Mouse (Mus musculus) heart, embryonic 12.5 days (tissue): ENCODE measurements around the gene Ano8. TPM values are rescaled to one million over a fixed set of nuclear protein-coding genes. Genes with fewer than 3 reads are reported as not detected.

Source experiments
- ATAC-seq: fragments of 200-750 bp; cut with Nextera tagmentation; 2 replicates; pipeline ENCODE4 v1.8.0; 2017; ENCODE audit warnings: moderate TSS enrichment, moderate library complexity; ENCODE audit not compliant: insufficient number of reproducible peaks, low FRiP score
- H3K27ac ChIP-seq: fragments of 300-500 bp; sonication (generic); 2 replicates; pipeline ENCODE4 v1.5.1; 2016; ENCODE audit warnings: mild to moderate bottlenecking, moderate library complexity; ENCODE audit not compliant: poor library complexity, severe bottlenecking
- H3K27me3 ChIP-seq: fragments of 300-500 bp; sonication (generic); replicated peaks from 2 replicates; pipeline ENCODE4 v1.6.1; 2016; ENCODE audit warnings: mild to moderate bottlenecking, moderate library complexity
- H3K36me3 ChIP-seq: fragments of 300-500 bp; sonication (generic); 2 replicates; pipeline ENCODE4 v1.6.1; 2016; ENCODE audit warnings: mild to moderate bottlenecking, moderate library complexity
- H3K4me1 ChIP-seq: fragments of 300-500 bp; sonication (generic); replicated peaks from 2 replicates; pipeline ENCODE4 v1.6.1; 2016; ENCODE audit warnings: mild to moderate bottlenecking
- H3K4me2 ChIP-seq: fragments of 300-500 bp; sonication (generic); 2 replicates; pipeline ENCODE4 v1.6.1; 2016; ENCODE audit warnings: mild to moderate bottlenecking, moderate library complexity
- H3K4me3 ChIP-seq: fragments of 300-500 bp; sonication (generic); 2 replicates; pipeline ENCODE4 v1.5.1; 2016; ENCODE audit warnings: mild to moderate bottlenecking
- H3K9ac ChIP-seq: fragments of 300-500 bp; sonication (generic); 2 replicates; pipeline ENCODE4 v1.6.1; 2016; ENCODE audit warnings: mild to moderate bottlenecking, moderate library complexity
- H3K9me3 ChIP-seq: fragments of 300-500 bp; sonication (generic); replicated peaks from 2 replicates; pipeline ENCODE4 v1.6.1; 2016; ENCODE audit warnings: mild to moderate bottlenecking, moderate library complexity
- WGBS: fragments of 180-500 bp; shearing (Covaris S2); methylation state at CpG from one replicate; pipeline ENCODE4 v1.1.7; 2016; 5-methylcytosine and 5-hydroxymethylcytosine counted together
- polyA plus RNA-seq: library from polyadenylated mRNA; unstranded; fragments of >200 nt; fragmentation: Nextera tagmentation; extraction: Ambion mirVana; gene quantifications from 2 replicates; pipeline ENCODE4 v1.2.1, GENCODE M21; 2016

Gene Ano8
- polyA plus RNA-seq, 1 experiment from 2014 or later = 2.7 TPM

DNA sequence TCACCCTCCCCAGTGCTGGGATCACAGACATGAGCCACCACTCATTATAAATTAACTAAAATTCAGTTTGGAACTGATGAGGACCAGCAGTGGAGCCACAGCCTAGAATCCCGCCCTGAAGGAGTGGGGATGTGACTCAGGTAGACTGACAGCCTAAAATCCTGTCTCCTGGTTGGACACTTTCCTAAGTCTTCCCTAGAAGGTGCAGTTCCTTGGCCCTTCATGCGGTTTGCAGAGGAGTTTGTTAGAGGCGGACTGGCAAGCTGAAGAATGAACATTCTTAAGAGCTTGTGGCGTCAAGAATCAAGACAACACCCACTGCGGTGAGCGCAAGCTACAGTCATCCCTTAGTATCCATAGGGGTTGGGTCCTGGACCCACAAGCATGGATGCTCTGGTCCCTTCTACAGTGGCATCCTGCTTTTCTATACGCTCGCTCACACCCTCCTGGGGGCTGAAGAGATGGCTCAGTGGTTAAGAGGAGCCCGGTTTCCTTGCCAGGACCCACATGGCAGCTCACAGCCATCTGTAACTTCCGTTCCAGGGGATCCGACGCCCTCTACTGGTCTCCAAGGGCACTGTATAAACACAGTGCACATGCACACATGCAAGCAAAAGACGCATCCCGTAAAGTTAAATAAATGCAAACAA is 8.4 kb downstream of the Ano8 start:
- peak overlapping the region; percentile 86; the same call in 1 of the 2 replicates for H3K9ac ChIP-seq
- H3K4me3 ChIP-seq = peak overlapping the region; percentile 78
- no peaks in the 10 kb centered on the region for H3K9me3 ChIP-seq
- no peak for ATAC-seq
- H3K27me3 ChIP-seq = peaks cover 48% of the 10 kb centered on the region
- H3K27ac ChIP-seq = no peak overlapping the region; the same call in 1 of the 2 replicates
- peak overlapping the region; percentile 92 for H3K4me2 ChIP-seq
- 37% methylated on average over 14 of the region's 14 CpGs for WGBS
- peaks cover 16% of the 10 kb centered on the region for H3K4me1 ChIP-seq
- H3K36me3 ChIP-seq = peaks cover 41% of the 10 kb centered on the region

GRCm38 (mm10) chr8:71476099-71476940 is 9.4 kb downstream of the Ano8 start:
- H3K27me3 ChIP-seq = peaks cover 38% of the 10 kb centered on the region

DNA sequence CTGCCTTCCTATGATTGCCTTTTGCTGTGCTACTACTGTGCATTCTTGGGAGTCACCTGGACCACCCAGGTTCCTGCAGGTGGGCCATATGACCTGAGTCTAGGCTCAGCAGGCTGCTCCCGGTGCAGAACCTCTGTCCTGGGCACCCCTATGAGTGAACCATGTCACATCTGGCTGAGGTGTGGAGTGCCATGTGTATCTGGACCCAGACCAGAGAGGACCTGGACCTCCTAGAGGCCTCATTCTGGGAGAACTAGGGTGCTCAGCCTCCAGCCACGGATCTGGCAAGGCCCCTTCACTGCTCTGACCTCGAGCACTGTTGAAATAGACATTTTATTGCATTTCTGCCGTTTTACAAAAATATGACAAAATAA is 10.1 kb downstream of the Ano8 start:
- peak overlapping the region; percentile 78 for H3K4me3 ChIP-seq
- ATAC-seq = peak; percentile 19; the same call in 1 of the 2 replicates
- H3K9me3 ChIP-seq = no peaks in the 10 kb centered on the region
- 23% methylated on average over 4 of the region's 4 CpGs for WGBS
- H3K4me1 ChIP-seq = peaks cover 18% of the 10 kb centered on the region
- peak overlapping the region; percentile 92 for H3K4me2 ChIP-seq
- peaks cover 58% of the 10 kb centered on the region for H3K36me3 ChIP-seq
- H3K27me3 ChIP-seq = peaks cover 32% of the 10 kb centered on the region
- H3K9ac ChIP-seq = peak overlapping the region; percentile 86
- H3K27ac ChIP-seq = peak overlapping the region; percentile 80

More at GRCm38 (mm10) chr8:71476099-71476940, 9.4 kb downstream of the Ano8 start:
- Histone ChIP-seq H3K9ac (peak overlapping the region; percentile 86), H3K4me2 (peak overlapping the region; percentile 92), H3K36me3 (peaks cover 51% of the 10 kb centered on the region), H3K4me3 (peak overlapping the region; percentile 78), H3K4me1 (peaks cover 16% of the 10 kb centered on the region), H3K9me3 (no peaks in the 10 kb centered on the region), H3K27ac (peak overlapping the region; percentile 80)
- WGBS = 1% methylated on average over 117 of the region's 121 CpGs
- peak; percentile 81 for ATAC-seq

DNA sequence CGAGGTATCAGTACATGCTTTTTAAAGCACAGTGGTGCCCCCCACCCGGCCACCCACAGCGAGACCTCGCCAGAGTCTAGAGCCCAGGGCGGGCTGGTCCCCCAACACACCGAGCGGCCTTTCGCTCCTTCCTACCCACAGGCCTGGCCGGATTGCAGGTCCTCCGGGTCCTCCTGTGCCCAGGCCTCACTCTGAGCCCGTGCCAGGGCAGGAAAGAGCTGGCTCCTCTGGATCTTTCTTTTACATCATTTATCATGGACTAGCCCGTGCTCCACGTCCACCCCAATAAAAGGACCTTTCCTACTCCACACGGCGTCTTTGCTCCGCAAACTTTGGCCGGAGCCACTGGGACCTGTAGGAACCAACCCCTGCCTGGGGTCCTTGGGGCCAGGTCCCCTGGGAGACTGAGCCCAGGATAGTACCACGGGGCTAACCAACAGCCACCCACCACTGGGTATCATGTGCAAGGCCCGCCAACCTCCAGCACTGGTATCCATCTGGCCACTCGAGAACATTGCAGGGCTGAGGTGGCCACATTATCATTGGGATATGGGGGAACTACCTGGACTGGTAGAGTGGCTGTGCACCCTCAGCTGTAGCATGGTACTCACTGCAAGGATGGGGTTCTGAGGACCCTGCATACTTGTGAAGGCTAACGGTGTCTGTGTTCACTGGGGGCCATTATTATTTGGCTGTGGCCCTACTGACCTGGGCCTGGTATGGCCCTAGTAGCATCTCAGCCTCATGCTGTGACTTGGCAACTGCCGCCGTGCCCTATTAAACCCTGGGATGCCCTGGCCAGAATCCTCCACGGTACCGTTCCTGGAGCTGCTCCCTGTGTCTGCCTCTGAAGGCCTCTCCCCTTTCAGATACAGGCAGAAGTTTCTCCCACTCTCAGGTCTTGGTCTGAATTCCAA is 10.7 kb downstream of the Ano8 start:
- 88% methylated on average over 25 of the region's 25 CpGs for WGBS
- peaks cover 55% of the 10 kb centered on the region for H3K36me3 ChIP-seq
- H3K27ac ChIP-seq = no peak overlapping the region; the same call in 1 of the 2 replicates
- no peak overlapping the region for H3K9ac ChIP-seq
- no peak overlapping the region; the same call in 1 of the 2 replicates for H3K4me3 ChIP-seq
- H3K9me3 ChIP-seq = no peaks in the 10 kb centered on the region
- H3K4me2 ChIP-seq = peak overlapping the region; percentile 92; the same call in 1 of the 2 replicates
- H3K27me3 ChIP-seq = peaks cover 25% of the 10 kb centered on the region
- ATAC-seq = no peak
- peaks cover 25% of the 10 kb centered on the region for H3K4me1 ChIP-seq

GRCm38 (mm10) chr8:71474344-71474743 is 11.4 kb downstream of the Ano8 start:
- Histone ChIP-seq H3K4me3 (no peak overlapping the region), H3K9ac (no peak overlapping the region), H3K9me3 (no peaks in the 10 kb centered on the region), H3K27ac (no peak overlapping the region), H3K4me2 (no peak overlapping the region), H3K27me3 (peaks cover 18% of the 10 kb centered on the region), H3K36me3 (peaks cover 55% of the 10 kb centered on the region), H3K4me1 (peaks cover 30% of the 10 kb centered on the region)
- ATAC-seq = no peak
- 94% methylated on average over 18 of the region's 18 CpGs for WGBS

GRCm38 (mm10) chr8:71472601-71473386 is 13.0 kb downstream of the Ano8 start:
- no peak overlapping the region for H3K4me3 ChIP-seq
- no peak overlapping the region for H3K27ac ChIP-seq
- H3K9me3 ChIP-seq = no peaks in the 10 kb centered on the region
- H3K27me3 ChIP-seq = 0 out of 2 replicates have a peak, but pooled peaks cover 5% of the 10 kb centered on the region
- H3K9ac ChIP-seq = no peak overlapping the region
- H3K4me2 ChIP-seq = no peak overlapping the region
- ATAC-seq = no peak
- peaks cover 47% of the 10 kb centered on the region for H3K36me3 ChIP-seq
- H3K4me1 ChIP-seq = peaks cover 30% of the 10 kb centered on the region
- WGBS = 88% methylated on average over 8 of the region's 8 CpGs

- no peak overlapping the region for H3K9ac ChIP-seq
- H3K4me1 ChIP-seq = peaks cover 21% of the 10 kb centered on the region
- H3K9me3 ChIP-seq = no peaks in the 10 kb centered on the region
- 91% methylated on average over 17 of the region's 17 CpGs for WGBS
- no peak for ATAC-seq
- H3K4me3 ChIP-seq = no peak overlapping the region
- no peak overlapping the region for H3K27ac ChIP-seq
- peaks cover 47% of the 10 kb centered on the region for H3K36me3 ChIP-seq
- H3K27me3 ChIP-seq = no peaks in the 10 kb centered on the region
- no peak overlapping the region for H3K4me2 ChIP-seq
Observed at GRCm38 (mm10) chr8:71471861-71472260, 13.9 kb downstream of the Ano8 start.

- H3K4me2 ChIP-seq = 0 out of 2 replicates have a peak overlapping the region, but pooled peaks have one; percentile 85
- H3K36me3 ChIP-seq = peaks cover 50% of the 10 kb centered on the region
- no peak for ATAC-seq
- H3K4me1 ChIP-seq = peaks cover 20% of the 10 kb centered on the region
- no peaks in the 10 kb centered on the region for H3K9me3 ChIP-seq
- no peak overlapping the region for H3K27ac ChIP-seq
- 74% methylated on average over 5 of the region's 5 CpGs for WGBS
- no peaks in the 10 kb centered on the region for H3K27me3 ChIP-seq
- H3K4me3 ChIP-seq = no peak overlapping the region
- no peak overlapping the region for H3K9ac ChIP-seq
Observed at GRCm38 (mm10) chr8:71470913-71471255, 14.9 kb downstream of the Ano8 start.

GRCm38 (mm10) chr8:71470146-71470912 is 15.4 kb downstream of the Ano8 start:
- no peak overlapping the region for H3K27ac ChIP-seq
- no peak for ATAC-seq

More at GRCm38 (mm10) chr8:71470146-71470912, 15.4 kb downstream of the Ano8 start:
- 90% methylated on average over 3 of the region's 3 CpGs for WGBS
- Histone ChIP-seq H3K36me3 (peaks cover 49% of the 10 kb centered on the region), H3K9me3 (no peaks in the 10 kb centered on the region), H3K9ac (peak overlapping the region; percentile 94), H3K4me2 (peak overlapping the region; percentile 85), H3K4me1 (peaks cover 20% of the 10 kb centered on the region), H3K27me3 (no peaks in the 10 kb centered on the region), H3K4me3 (peak overlapping the region; percentile 96)
